Mouse (Mus musculus) left cerebral cortex, postnatal 10 days (tissue): ENCODE measurements around the gene Bspry. TPM values are rescaled to one million over a fixed set of nuclear protein-coding genes. Genes with fewer than 3 reads are reported as not detected.
"Not testable (repeated sequence)": the region's sequence is repeated elsewhere in the genome, so short reads cannot be mapped to it uniquely, and the experiment has no call there.

ENCODE experiments used
- DNase-seq, 2 experiments: peaks; one replicate each; pipeline ENCODE4 v3.0.0; 2021 to 2022; ENCODE audit warnings: low spot score in 2 of 2, mixed read lengths in 1 of 2; ENCODE audit errors: extremely low spot score in 1 of 2
- intact Hi-C: fragments of 180-260 bp; cut with DNase I; formaldehyde crosslinking; loops from one replicate; pipeline ENCODE4 v1.15.1; 2025
- total RNA-seq, 2 experiments: library from RNA; stranded (reverse); gene quantifications; 2 replicates each; pipeline ENCODE4 v1.2.3; 2021

Gene Bspry
- total RNA-seq, 2 experiments from 2014 or later, result 0.32 to 0.45 TPM

GRCm38 (mm10) chr4:62477542-62478244 is 2.2 kb upstream of the Bspry start:
- intact Hi-C loops, result no loop called here
- DNase-seq, result no peak

GRCm38 (mm10) chr4:62479593-62479936 is 288 bp upstream of the Bspry start:
- DNase-seq, intact Hi-C loops: not testable (repeated sequence)

GRCm38 (mm10) chr4:62480709-62481605 is 1.1 kb downstream of the Bspry start:
- intact Hi-C loops, result no loop called here
- DNase-seq, result no peak

- intact Hi-C loops, result no loop called here
- DNase-seq, result no peak
These were observed 5.1 kb downstream of the Bspry start for GRCm38 (mm10) chr4:62484928-62485327.

- intact Hi-C loops, result no loop called here
- no peak for DNase-seq
These were observed 5.8 kb downstream of the Bspry start for GRCm38 (mm10) chr4:62485450-62486161.

GRCm38 (mm10) chr4:62486162-62486696 is 6.4 kb downstream of the Bspry start:
- intact Hi-C loops, result no loop called here
- no peak for DNase-seq

GRCm38 (mm10) chr4:62487172-62487571 is 7.3 kb downstream of the Bspry start:
- DNase-seq, result no peak
- intact Hi-C loops, result no loop called here

- intact Hi-C loops, result no loop called here
- no peak for DNase-seq
These were observed 8.1 kb downstream of the Bspry start for GRCm38 (mm10) chr4:62487914-62488313.

- peak; percentile 28 to 65 for DNase-seq
These were observed 12.8 kb downstream of the Bspry start for GRCm38 (mm10) chr4:62492682-62493081.

GRCm38 (mm10) chr4:62494230-62494629 is 14.4 kb downstream of the Bspry start:
- intact Hi-C loops, result no loop called here

More at GRCm38 (mm10) chr4:62492682-62493081, 12.8 kb downstream of the Bspry start:
- intact Hi-C loops, result no loop called here

GRCm38 (mm10) chr4:62495946-62496345 is 16.1 kb downstream of the Bspry start:
- intact Hi-C loops, result loop anchor here (5.0 kb wide), 1 partner anchor 34 kb away; no protein-coding TSS in a partner anchor
- peak in 1 of 2 experiments; percentile 48 for DNase-seq

More at GRCm38 (mm10) chr4:62494230-62494629, 14.4 kb downstream of the Bspry start:
- DNase-seq, result no peak

- peak; percentile 35 to 78 for DNase-seq
- intact Hi-C loops, result loop anchor here (5.0 kb wide), 1 partner anchor 35 kb away; no protein-coding TSS in a partner anchor
These were observed 17.0 kb downstream of the Bspry start for GRCm38 (mm10) chr4:62496815-62497214.

GRCm38 (mm10) chr4:62500799-62501198 is 20.9 kb downstream of the Bspry start:
- DNase-seq, result no peak
- intact Hi-C loops, result no loop called here

GRCm38 (mm10) chr4:62501534-62501933 is 21.7 kb downstream of the Bspry start:
- intact Hi-C loops, result no loop called here

GRCm38 (mm10) chr4:62501964-62502732 is 22.3 kb downstream of the Bspry start:
- intact Hi-C loops, result no loop called here

More at GRCm38 (mm10) chr4:62501534-62501933, 21.7 kb downstream of the Bspry start:
- no peak for DNase-seq

GRCm38 (mm10) chr4:62502969-62503368 is 23.1 kb downstream of the Bspry start:
- intact Hi-C loops, result no loop called here
- DNase-seq, result no peak

More at GRCm38 (mm10) chr4:62501964-62502732, 22.3 kb downstream of the Bspry start:
- peak; percentile 86 to 94 for DNase-seq

GRCm38 (mm10) chr4:62503374-62503970 is 23.6 kb downstream of the Bspry start, which contains the start of gene Hdhd3:
TSS of gene Hdhd3 (minus strand) at chr4:62503467.
- intact Hi-C loops, result no loop called here
- no peak for DNase-seq

GRCm38 (mm10) chr4:62505991-62506390 is 26.1 kb downstream of the Bspry start:
- DNase-seq, result no peak
- intact Hi-C loops, result no loop called here
